In genomic region chr15:20040041-20040440, GRCm38 (mm10) we compare ENCODE assay signal across 26 mouse cellular contexts.
"Had no signal": no experiment of that assay in that cellular context is flagged by ENCODE, and none has a peak within 500 bp of the region (broad histone marks: within the 10 kb centered on the region; RNA-seq: fewer than 3 reads in every experiment).

No protein-coding gene starts in this region.

- H3K4me3 ChIP-seq: embryonic facial prominence, embryonic 10.5 days; embryonic facial prominence, embryonic 12.5 days; embryonic facial prominence, embryonic 13.5 days; embryonic facial prominence, embryonic 15.5 days; erythroblast, embryonic 14.5 days; forebrain, embryonic 10.5 days; forebrain, embryonic 12.5 days; forebrain, embryonic 13.5 days; forebrain, embryonic 15.5 days; gastrocnemius, adult 2 months; heart, adult 2 months had no signal

- DNase-seq: cerebellum, adult 2 months; cerebellum, adult 8-10 months; cerebellum, adult 9-10 months; cerebellum, adult 9-11 months; cerebellum, postnatal 36 days; embryo, embryonic 11 days; forebrain, postnatal 0 days; gastrocnemius, adult 2 months; gastrocnemius, postnatal 10 days; gastrocnemius, postnatal 14 days; gastrocnemius, postnatal 25 days; gastrocnemius, postnatal 36 days; heart, adult 11 months; heart, adult 18-20 months; heart, adult 2 months had no signal

- H3K4me1 ChIP-seq: embryonic facial prominence, embryonic 10.5 days; embryonic facial prominence, embryonic 12.5 days; embryonic facial prominence, embryonic 13.5 days; embryonic facial prominence, embryonic 15.5 days; forebrain, embryonic 10.5 days; forebrain, embryonic 12.5 days; forebrain, embryonic 13.5 days had no signal

- H3K36me3 ChIP-seq: embryonic facial prominence, embryonic 10.5 days; embryonic facial prominence, embryonic 12.5 days; embryonic facial prominence, embryonic 13.5 days; embryonic facial prominence, embryonic 15.5 days; forebrain, embryonic 10.5 days; forebrain, embryonic 12.5 days; forebrain, embryonic 15.5 days had no signal

- H3K27me3 ChIP-seq: embryonic facial prominence, embryonic 12.5 days; embryonic facial prominence, embryonic 13.5 days; embryonic facial prominence, embryonic 15.5 days; forebrain, embryonic 12.5 days; forebrain, embryonic 13.5 days; forebrain, embryonic 15.5 days had no signal

- H3K27ac ChIP-seq: embryonic facial prominence, embryonic 10.5 days; embryonic facial prominence, embryonic 12.5 days; embryonic facial prominence, embryonic 13.5 days; embryonic facial prominence, embryonic 15.5 days; forebrain, embryonic 10.5 days; forebrain, embryonic 12.5 days; forebrain, embryonic 13.5 days; forebrain, embryonic 15.5 days; gastrocnemius, adult 2 months; heart, adult 2 months had no signal

- H3K9me3 ChIP-seq: embryonic facial prominence, embryonic 12.5 days; embryonic facial prominence, embryonic 13.5 days; embryonic facial prominence, embryonic 15.5 days; forebrain, embryonic 10.5 days; forebrain, embryonic 12.5 days; forebrain, embryonic 13.5 days; forebrain, embryonic 15.5 days had no signal

- ATAC-seq: forebrain, embryonic 13.5 days; forebrain, embryonic 14.5 days; forebrain, embryonic 15.5 days; forebrain, embryonic 16.5 days; forebrain, postnatal 0 days had no signal

- H3K9ac ChIP-seq: embryonic facial prominence, embryonic 12.5 days; embryonic facial prominence, embryonic 13.5 days; embryonic facial prominence, embryonic 15.5 days; forebrain, embryonic 12.5 days; forebrain, embryonic 13.5 days; forebrain, embryonic 15.5 days; forebrain, postnatal 0 days had no signal

- H3K4me2 ChIP-seq: embryonic facial prominence, embryonic 12.5 days; embryonic facial prominence, embryonic 13.5 days; embryonic facial prominence, embryonic 15.5 days; forebrain, embryonic 12.5 days; forebrain, embryonic 13.5 days; forebrain, embryonic 15.5 days had no signal
